Mouse (Mus musculus) small intestine, adult 2 months (tissue): ENCODE measurements at regions not wholly inside any gene's neighbourhood (a gene's known extent, or its start where the extent isn't known, plus 50 kb on each side); places are given as distances from the start of the nearest gene placed in this dataset.

Source experiments
- CTCF ChIP-seq: fragments of 200-500 bp; IDR thresholded peaks from 2 replicates; pipeline ENCODE4 v1.5.1; 2012; ENCODE audit warnings: low read depth, mild to moderate bottlenecking, control low read depth, inconsistent platforms, low read length, moderate library complexity, mixed read lengths; ENCODE audit not compliant: insufficient replicate concordance, insufficient read length; ENCODE audit errors: extremely low read depth
- POLR2A ChIP-seq: fragments of 200-500 bp; IDR thresholded peaks from 2 replicates; pipeline ENCODE4 v1.6.1; 2012; ENCODE audit warnings: low read depth, mild to moderate bottlenecking, control low read depth, inconsistent platforms, low read length, moderate library complexity

GRCm38 (mm10) chr15:96180036-96180435, 107.3 kb upstream of the Arid2 start:
- no peak for TF ChIP-seq POLR2A
- no peak for TF ChIP-seq CTCF
